Mouse (Mus musculus) ES-E14 (cell line): ENCODE results near the gene Hist1h3e.

Source experiments
- CHD2 ChIP-seq: IDR thresholded peaks from 2 replicates; pipeline ENCODE4 v1.6.1; 2014; ENCODE audit warnings: mild to moderate bottlenecking, low read depth, low read length, inconsistent platforms
- MAFK ChIP-seq: IDR thresholded peaks from 2 replicates; pipeline ENCODE4 v1.6.1; 2014; ENCODE audit warnings: mild to moderate bottlenecking, low read depth, low read length, inconsistent platforms; ENCODE audit not compliant: insufficient read depth
- ZNF384 ChIP-seq: IDR thresholded peaks from 2 replicates; pipeline ENCODE4 v1.6.1; 2012; ENCODE audit warnings: low read depth, low read length, inconsistent platforms

DNA sequence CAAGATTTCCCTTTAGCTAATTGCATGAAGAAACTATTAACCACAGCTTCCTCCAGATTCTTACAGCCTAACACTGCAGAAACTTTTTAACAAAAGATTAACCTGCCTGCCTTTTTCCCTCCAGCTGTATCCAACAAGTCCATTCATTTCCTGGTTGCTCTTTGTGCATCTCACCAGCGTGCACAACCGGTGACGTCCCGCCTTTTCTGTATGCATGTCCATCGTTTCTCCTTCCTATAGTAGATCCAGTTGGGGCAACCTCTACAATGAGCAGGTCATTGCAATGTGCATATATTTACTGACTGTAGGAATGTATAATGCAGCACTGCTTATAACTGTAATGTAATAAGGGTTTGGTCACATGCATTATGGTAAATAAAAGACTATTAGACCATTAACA, 38.2 kb downstream of the Hist1h3e start:
- no peak for TF ChIP-seq ZNF384
- no peak for TF ChIP-seq CHD2
- no peak for TF ChIP-seq MAFK
